9 mouse cellular contexts compared by ENCODE assay signal in genomic region chr2:167497272-167497671, GRCm38 (mm10). TPM values are rescaled to one million over a fixed set of nuclear protein-coding genes. Genes with fewer than 3 reads are reported as not detected.
DNase-seq lines count a peak whose midpoint lies in the region; ATAC-seq and TF ChIP-seq lines count a peak whose summit lies in the region.
"Had no signal": no experiment of that assay in that cellular context is flagged by ENCODE, and none has a peak within 500 bp of the region (broad histone marks: within the 10 kb centered on the region; RNA-seq: fewer than 3 reads in every experiment).

No protein-coding gene starts in this region.

- no peaks in the 10 kb centered on the region for H3K36me3 ChIP-seq in liver, embryonic 11.5 days (ENCODE audit: control insufficient read depth, insufficient read depth, low read length)
- no peaks in the 10 kb centered on the region for H3K36me3 ChIP-seq in small intestine, adult 2 months (ENCODE audit: control insufficient read depth, insufficient read depth, low read length)
- H3K36me3 ChIP-seq: heart, embryonic 13.5 days had no signal

- no peak overlapping the region for H3K4me2 ChIP-seq in liver, embryonic 11.5 days
- H3K4me2 ChIP-seq: heart, embryonic 13.5 days had no signal

- TF ChIP-seq POLR2A in small intestine, adult 2 months (IDR thresholded peaks at IDR 0.05; ENCODE audit: low read depth, low read length): no peak

- peak; percentile 67 for DNase-seq in adrenal gland, postnatal 10 days
- DNase-seq in adrenal gland, adult 2 months: no peak
- DNase-seq in liver: peak; percentile 56
- DNase-seq in liver, embryonic 11.5 days (ENCODE audit: low spot score): no peak
- peak; percentile 62 to 83 for DNase-seq in kidney, postnatal 36 days
- no peak for DNase-seq in neural tube, embryonic 10.5 days (ENCODE audit: extremely low spot score, low spot score)
- DNase-seq in left cerebral cortex, postnatal 25 days (ENCODE audit: low spot score in 2 of 2): no peak

- intact Hi-C loops in left cerebral cortex, postnatal 25 days (cut with DNase I): no loop called here

- WGBS in liver, embryonic 11.5 days: 67% methylated on average over 5 of the region's 5 CpGs
- 77% methylated on average over 5 of the region's 5 CpGs for WGBS in small intestine, adult 2 months

- 0 out of 2 replicates have a peak, but pooled peaks cover 3% of the 10 kb centered on the region for H3K4me1 ChIP-seq in liver, embryonic 11.5 days (replicated peaks; ENCODE audit: control insufficient read depth, insufficient read depth, low read length)
- H3K4me1 ChIP-seq in small intestine, adult 2 months (ENCODE audit: control insufficient read depth, insufficient read depth, insufficient read length, low read length): peaks cover 2% of the 10 kb centered on the region; the same call in 1 of the 2 replicates

- TF ChIP-seq CTCF in small intestine, adult 2 months (IDR thresholded peaks at IDR 0.05; ENCODE audit: extremely low read depth, insufficient read length, insufficient replicate concordance, low read depth, low read length): peak; percentile 51; the same call in 1 of the 2 replicates

- no peak overlapping the region for H3K4me3 ChIP-seq in liver, embryonic 11.5 days (ENCODE audit: low read depth, low read length)
- H3K4me3 ChIP-seq in small intestine, adult 2 months (ENCODE audit: low read depth, low read length): no peak overlapping the region
- H3K4me3 ChIP-seq: heart, embryonic 13.5 days had no signal

- H3K27ac ChIP-seq in liver, embryonic 11.5 days (ENCODE audit: low read depth, low read length): no peak overlapping the region
- H3K27ac ChIP-seq in small intestine, adult 2 months (ENCODE audit: insufficient read depth, low read depth, low read length): no peak overlapping the region
- H3K27ac ChIP-seq: heart, embryonic 13.5 days had no signal

- ATAC-seq in liver, embryonic 11.5 days (replicated peaks; ENCODE audit: low FRiP score): no peak

- H3K9me3 ChIP-seq in liver, embryonic 11.5 days (ENCODE audit: control insufficient read depth, low read length): no peaks in the 10 kb centered on the region
- H3K9me3 ChIP-seq: heart, embryonic 13.5 days had no signal

- no peaks in the 10 kb centered on the region for H3K27me3 ChIP-seq in liver, embryonic 11.5 days (replicated peaks; ENCODE audit: control insufficient read depth, insufficient read depth, low read length)
- H3K27me3 ChIP-seq in small intestine, adult 2 months (ENCODE audit: control insufficient read depth, insufficient read depth, low read length): no peaks in the 10 kb centered on the region
- H3K27me3 ChIP-seq: heart, embryonic 13.5 days had no signal

- no peak overlapping the region for H3K9ac ChIP-seq in liver, embryonic 11.5 days (ENCODE audit: low read depth, low read length)
- H3K9ac ChIP-seq: heart, embryonic 13.5 days had no signal

RNA-seq across cellular contexts. Expression of gene Spata2, which starts 4.6 kb away (rescaled TPM):
- total RNA-seq in adrenal gland, postnatal 10 days (2021): 10 to 100 TPM; 26.5 to 28.9 TPM
- total RNA-seq in adrenal gland, adult 2 months (2021): 10 to 100 TPM; 33.1 to 35.1 TPM
- polyA plus RNA-seq in adrenal gland, adult 2 months (2012; rRNA removed): 29.0 and 30.8 TPM in 2 replicates
- polyA plus RNA-seq in liver, embryonic 11.5 days (2014; fragmentation: Nextera tagmentation; extraction: Ambion mirVana): 16.2 and 17.5 TPM in 2 replicates
- 25.4 and 54.9 TPM in 2 replicates for polyA plus RNA-seq in small intestine, adult 2 months (2012; rRNA removed)
- total RNA-seq in left cerebral cortex, postnatal 25 days (2021): 10 to 100 TPM; 72.0 to 74.4 TPM

RNA-seq across cellular contexts. Expression of gene Rnf114, which starts 4.8 kb away (rescaled TPM):
- 10 to 100 TPM; 51.0 to 55.9 TPM for total RNA-seq in adrenal gland, postnatal 10 days (2021)
- 10 to 100 TPM; 75.2 to 78.4 TPM for total RNA-seq in adrenal gland, adult 2 months (2021)
- polyA plus RNA-seq in adrenal gland, adult 2 months (2012; rRNA removed): 64.2 and 70.8 TPM in 2 replicates
- polyA plus RNA-seq in liver, embryonic 11.5 days (2014; fragmentation: Nextera tagmentation; extraction: Ambion mirVana): 55.9 and 57.7 TPM in 2 replicates
- polyA plus RNA-seq in small intestine, adult 2 months (2012; rRNA removed): 50.5 and 116 TPM in 2 replicates
- 10 to 100 TPM; 59.7 to 61.3 TPM for total RNA-seq in left cerebral cortex, postnatal 25 days (2021)

RNA-seq across cellular contexts. Expression of gene Snai1, which starts 40.7 kb away (rescaled TPM):
- total RNA-seq in adrenal gland, postnatal 10 days (2021): 1 to 10 TPM; 6.2 to 8.5 TPM
- total RNA-seq in adrenal gland, adult 2 months (2021): 10 to 100 TPM in 1 of 2 experiments, 1 to 10 TPM in 1; 6.7 to 10.1 TPM
- polyA plus RNA-seq in adrenal gland, adult 2 months (2012; rRNA removed): 45.2 and 45.3 TPM in 2 replicates
- 14.3 and 15.2 TPM in 2 replicates for polyA plus RNA-seq in liver, embryonic 11.5 days (2014; fragmentation: Nextera tagmentation; extraction: Ambion mirVana)
- 12.1 and 13.2 TPM in 2 replicates for polyA plus RNA-seq in small intestine, adult 2 months (2012; rRNA removed)
- total RNA-seq in left cerebral cortex, postnatal 25 days (2021): under 1 TPM; 0.57 to 0.94 TPM

Comparison
In these comparisons a context has a peak if more than half of its experiments do, and no peak if none do; other contexts are left out.
1. DNase-seq: peak in adrenal gland, postnatal 10 days (single experiment), liver (single experiment) and kidney, postnatal 36 days (2 of 2); none in adrenal gland, adult 2 months (single experiment), liver, embryonic 11.5 days (single experiment), neural tube, embryonic 10.5 days (single experiment) and left cerebral cortex, postnatal 25 days (0 of 2).